Mouse (Mus musculus) retina, postnatal 1 day (tissue): ENCODE measurements around the gene Plxna2.

Source experiments
- DNase-seq: peaks from one replicate; pipeline ENCODE4 v3.0.0-alpha.2; 2012

Gene Plxna2

GRCm38 (mm10) chr1:194665715-194666114 lies 47.7 kb downstream of the Plxna2 start:
- DNase-seq, result no peak

DNA sequence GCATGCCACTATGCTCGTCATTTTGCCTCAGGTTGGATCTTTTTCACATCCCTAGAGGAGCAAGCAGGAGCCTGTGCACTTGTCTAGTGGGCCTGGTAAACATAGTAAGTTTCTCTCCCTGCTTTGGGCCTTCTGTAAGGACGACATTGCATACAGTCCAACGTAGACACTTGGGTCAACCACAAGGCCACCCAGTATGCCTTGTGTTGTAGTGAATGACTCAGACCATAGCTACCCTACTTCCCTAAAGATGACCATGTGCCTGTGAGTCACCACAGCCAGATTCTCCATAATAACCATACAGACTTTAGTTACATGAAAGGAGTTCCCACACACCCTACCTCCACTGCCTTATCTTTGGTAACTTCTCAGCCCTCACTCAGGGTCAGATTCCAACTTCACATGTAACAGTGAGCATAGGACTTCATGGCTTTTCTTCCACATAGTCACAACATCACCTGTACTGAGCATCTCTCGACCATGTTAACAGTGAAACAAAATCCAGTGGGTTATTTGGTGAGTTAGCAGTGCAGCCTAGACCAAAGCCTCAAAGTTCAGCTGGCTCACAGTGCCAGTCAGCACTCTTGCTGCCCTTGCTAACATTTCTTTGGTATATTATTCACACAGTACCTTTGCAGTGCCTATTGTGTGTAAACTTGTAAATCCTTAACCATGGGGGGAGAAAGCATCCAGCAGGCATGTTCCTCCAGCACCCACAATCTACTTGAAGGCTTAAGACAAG lies 53.9 kb downstream of the Plxna2 start:
- no peak for DNase-seq

DNA sequence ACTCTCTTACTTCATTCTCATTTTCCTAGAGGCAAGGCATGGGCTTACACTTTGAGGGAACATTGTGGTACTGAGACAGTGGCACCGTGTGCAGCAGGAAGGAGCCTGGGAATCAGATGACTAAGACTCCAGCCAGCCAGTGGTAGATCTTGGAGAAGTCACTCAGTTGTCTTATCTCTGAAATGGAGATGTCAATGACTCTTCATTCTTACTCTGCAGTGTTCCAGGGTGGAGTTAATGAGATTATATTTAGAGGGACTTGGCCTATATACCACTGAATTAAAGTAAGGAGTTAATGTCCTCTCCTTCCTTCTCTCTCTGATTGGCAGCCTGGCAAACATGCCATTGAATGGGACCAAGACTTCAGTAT lies 54.5 kb downstream of the Plxna2 start:
- DNase-seq, result no peak

- no peak for DNase-seq
Observed at GRCm38 (mm10) chr1:194673229-194673628, 55.2 kb downstream of the Plxna2 start.

DNA sequence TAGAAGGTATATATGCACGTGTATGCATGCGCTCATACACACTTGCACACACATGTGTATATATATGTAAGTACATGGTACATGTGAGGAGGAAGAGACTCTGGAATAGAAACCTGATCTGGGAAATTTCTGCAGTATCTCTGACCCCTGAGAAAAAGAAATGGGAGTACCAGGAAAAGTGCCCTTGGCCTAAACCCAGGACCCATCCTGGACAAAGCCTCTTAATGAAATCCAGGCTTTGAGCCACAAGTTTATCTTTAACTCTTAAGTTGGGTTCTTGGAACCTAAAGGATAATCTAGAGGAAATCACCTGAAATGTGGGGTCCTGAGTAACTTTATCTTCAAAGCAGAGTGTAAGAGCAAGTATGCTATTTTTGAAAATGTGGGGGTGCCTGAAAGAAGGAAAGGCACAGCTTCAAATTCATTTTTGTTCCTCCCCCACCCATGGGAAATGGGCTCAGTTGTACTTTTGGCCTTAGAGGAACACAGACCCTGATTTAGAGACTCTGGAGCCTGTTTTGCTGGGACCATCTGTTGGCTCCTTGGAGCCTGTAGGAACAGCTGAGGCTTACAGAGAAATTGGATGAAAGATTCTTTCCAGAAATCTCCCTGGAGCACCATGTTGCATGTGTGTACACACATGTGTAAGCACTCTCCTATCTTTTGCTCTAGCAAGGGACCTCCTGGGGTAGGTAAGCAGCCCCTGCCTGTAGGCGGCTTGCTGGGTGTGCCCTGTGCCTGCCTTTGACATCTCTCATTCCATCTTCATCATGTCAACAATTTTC lies 57.3 kb downstream of the Plxna2 start:
- no peak for DNase-seq

GRCm38 (mm10) chr1:194675891-194676200 lies 57.8 kb downstream of the Plxna2 start:
- DNase-seq, result no peak

- no peak for DNase-seq
Observed at GRCm38 (mm10) chr1:194677878-194678277, 59.9 kb downstream of the Plxna2 start.

- DNase-seq, result no peak
Observed at GRCm38 (mm10) chr1:194679147-194679546, 61.1 kb downstream of the Plxna2 start.

GRCm38 (mm10) chr1:194680136-194680535 lies 62.1 kb downstream of the Plxna2 start:
- no peak for DNase-seq

DNA sequence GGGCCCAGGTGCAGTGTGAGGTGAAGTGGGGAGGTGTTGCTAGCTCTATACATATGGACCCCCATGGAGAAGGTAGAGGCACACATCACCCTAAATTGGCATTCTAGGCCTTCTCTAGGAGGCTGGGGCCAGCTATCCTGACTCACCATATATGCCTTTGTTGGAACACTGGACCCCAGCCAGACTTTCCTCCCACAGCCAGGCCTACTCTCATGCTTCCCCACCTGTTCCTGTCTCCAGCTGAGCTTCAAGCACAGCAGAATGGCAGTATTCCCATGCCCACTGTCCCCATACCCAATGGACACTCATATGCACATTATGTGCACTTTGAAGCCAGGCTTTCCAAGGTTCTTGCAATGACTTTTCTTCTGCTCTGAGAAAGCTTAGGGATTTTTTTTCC lies 64.0 kb downstream of the Plxna2 start:
- DNase-seq, result no peak

DNA sequence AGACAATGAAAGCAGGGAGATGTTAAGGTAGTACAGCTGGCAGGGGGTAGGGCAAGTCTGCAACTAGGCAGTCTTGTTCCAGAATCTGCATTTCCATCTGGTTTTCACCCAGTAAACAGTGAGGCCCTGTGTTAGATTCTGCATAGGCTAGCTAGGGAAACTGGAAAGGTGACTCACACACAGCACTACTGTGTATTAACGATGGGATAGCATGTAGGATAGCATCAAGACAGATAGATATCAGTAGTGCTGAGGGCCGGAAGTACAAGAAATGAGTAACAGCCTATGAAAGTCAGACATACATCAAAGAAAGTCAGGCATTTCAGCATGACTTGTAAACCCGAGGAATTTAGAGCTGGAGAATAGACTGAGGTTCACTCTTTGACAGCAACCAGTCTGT lies 65.1 kb downstream of the Plxna2 start:
- no peak for DNase-seq

DNA sequence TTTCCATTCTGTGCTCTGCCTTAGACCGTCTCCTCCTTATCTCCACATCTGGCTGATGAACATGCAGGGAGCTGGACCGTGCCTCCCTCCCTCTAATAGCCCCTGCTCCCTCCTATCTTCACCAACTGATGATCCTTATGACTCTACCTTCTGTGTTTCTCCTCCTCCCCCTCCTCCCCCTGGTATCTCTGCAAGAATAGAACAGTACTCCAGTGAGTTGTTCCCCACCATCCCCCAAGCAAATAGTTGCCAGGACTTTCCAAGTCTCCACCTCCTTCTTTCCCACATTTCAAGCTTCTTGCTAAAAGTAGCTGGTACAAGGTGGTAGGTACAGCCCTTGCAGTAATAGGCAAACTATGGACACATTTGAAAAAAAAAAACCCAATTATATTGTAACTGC lies 67.9 kb downstream of the Plxna2 start:
- no peak for DNase-seq

- no peak for DNase-seq
Observed at GRCm38 (mm10) chr1:194687746-194688145, 69.7 kb downstream of the Plxna2 start.

DNA sequence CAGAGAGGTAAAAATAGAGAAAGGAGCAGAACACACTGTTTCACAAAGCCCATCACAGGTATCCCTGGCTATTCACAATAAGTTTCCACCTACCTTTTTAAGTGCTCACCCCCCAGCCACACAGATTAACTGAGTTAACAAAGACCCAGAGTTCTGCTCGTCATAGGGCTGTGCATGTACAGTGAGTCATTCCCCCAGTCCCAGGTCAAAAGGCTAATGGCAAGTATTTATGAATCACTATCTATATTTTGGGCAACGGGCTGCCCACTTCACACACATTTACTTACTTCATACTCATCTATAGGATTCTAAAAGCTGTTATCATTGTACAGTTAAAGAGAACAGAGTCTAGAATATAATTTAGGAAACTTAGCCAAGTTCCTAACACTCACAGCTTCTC lies 70.1 kb downstream of the Plxna2 start:
- no peak for DNase-seq

- no peak for DNase-seq
Observed at GRCm38 (mm10) chr1:194693063-194693462, 75.0 kb downstream of the Plxna2 start.

DNA sequence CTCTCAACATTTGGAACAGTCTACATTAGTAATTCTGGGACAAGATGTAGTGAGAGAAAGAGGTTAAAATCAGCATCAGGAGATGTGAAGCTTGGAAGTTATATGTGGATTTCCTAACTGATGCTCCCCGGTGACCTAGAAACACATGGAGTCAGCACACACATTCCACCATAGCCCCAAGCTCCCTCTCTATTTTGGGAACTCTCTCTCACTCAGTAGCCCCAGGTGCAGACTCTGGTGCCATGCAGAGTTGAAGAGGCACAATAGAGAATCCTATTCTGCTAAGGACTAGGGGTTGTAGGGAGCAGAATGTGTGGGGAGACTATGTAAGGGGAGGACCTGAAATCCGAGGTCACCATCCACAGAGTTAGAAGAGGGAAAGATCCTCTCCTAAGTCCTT lies 75.5 kb downstream of the Plxna2 start:
- DNase-seq, result no peak

- no peak for DNase-seq
Observed at GRCm38 (mm10) chr1:194694805-194695204, 76.8 kb downstream of the Plxna2 start.

DNA sequence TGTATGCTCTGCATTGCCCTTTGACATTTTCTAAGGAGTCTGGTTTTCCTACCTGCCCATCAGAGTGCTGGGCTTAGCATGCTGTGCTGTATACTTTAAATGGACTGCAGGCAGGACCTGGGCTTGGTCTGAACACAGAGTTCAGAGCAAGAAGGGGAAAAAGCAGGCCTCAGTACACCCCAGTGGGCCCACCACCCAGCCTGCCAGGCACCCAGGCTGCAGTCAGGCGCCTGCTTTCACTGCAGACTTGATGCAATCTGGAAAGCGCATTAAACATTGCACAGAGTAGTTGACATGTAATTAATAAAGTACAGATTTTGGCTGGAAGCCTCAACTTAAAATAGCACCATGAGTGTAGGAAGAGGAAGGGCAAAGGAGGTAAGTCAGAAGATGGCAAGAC lies 79.4 kb downstream of the Plxna2 start:
- DNase-seq, result no peak

DNA sequence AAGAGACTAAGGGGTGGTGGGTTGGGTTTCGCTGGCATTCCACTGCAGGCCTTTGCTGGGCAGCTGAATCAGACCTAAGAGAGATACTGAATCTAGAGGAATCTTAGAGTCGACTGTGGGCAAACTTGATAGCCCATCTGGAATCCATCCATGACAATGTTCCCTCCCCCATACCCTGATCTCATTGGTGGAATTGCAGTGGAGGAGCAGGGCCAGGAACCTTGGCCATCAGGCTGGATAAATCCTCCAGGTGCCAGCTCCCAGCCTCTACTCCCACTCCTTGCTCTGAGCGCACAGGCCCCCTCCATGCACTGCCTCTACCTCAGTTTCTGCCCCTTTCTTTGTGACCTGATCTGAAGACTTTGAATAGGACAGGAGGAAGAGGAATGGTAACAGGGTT lies 81.3 kb downstream of the Plxna2 start:
- no peak for DNase-seq

- DNase-seq, result no peak
Observed at GRCm38 (mm10) chr1:194703235-194703634, 85.2 kb downstream of the Plxna2 start.

DNA sequence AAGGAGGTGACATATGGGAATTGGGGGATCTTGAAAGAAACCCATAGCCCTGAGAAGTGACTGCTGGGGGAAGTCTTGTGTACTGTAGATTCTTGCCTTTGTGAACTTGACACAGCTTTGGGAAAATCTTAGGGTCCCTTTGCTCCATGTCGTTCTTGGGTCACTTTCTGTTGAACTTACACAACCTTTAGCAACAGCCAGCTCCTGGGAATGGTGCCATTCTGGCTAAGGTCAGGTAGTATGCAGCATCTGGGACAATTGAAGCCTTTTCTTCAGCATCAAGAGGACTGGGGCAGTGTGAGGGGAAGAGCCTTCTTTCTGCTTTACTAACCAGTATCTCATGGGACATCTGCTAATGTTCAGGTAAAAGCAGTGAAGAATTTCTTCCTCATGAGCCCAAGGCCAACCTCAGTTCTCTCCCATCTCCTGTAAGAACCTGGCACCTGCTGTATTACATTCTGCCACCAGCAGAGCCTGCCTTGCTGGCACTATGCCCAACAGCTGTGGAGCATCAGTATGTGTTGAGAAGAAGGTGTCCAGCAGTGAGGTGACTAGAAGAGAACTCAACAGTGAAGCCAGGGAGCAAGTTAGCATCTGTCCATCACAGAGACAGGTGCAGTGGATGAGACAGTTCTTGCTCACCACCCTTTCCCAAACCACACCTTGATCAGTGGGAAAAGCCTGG lies 86.3 kb downstream of the Plxna2 start:
- DNase-seq, result no peak

DNA sequence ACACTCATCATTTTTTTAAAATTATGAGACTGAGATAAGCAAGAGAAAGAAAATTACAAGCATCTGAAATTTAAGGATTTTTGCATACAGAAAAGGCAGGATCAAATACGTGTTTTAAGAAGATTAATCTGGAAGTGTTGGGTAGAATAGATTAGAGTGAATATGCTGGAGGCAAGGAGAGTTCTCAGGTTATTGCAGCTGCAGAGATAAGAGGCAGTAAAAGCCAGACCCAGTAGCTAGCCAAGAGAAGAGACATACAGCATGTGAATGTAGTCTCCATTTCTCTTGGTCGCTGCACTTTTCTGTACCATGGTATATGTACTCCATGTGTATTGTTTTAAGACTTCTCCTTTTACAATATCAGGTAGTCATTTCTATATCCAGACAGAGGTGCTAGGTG lies 88.5 kb downstream of the Plxna2 start:
- no peak for DNase-seq

DNA sequence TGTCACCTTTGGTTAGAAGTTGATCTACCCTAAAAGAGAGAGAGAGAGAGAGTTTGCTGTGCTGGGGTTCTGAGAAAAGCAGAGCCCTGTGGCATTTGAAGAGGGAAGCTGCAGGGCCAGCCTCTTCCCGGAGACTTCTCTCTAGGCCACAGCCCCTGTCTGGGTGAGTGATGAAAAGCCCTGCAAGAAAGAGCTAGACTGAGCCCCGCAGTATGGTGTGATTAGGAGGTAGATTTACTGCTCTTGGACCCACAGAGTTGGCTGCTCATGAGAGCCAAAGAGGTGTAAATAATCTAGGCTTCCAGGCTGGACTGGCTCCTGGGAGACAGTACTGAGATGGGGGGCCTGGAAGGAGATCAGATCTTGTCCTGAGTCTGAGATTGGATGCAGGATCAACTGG lies 94.4 kb downstream of the Plxna2 start:
- no peak for DNase-seq
